Mouse (Mus musculus) limb, embryonic 12.5 days (tissue): ENCODE results near the gene Trit1. TPM values are rescaled to one million over a fixed set of nuclear protein-coding genes. Genes with fewer than 3 reads are reported as not detected.

Experiments used
- ATAC-seq: fragments of 200-750 bp; cut with Nextera tagmentation; 2 replicates; pipeline ENCODE4 v1.8.0; 2017; ENCODE audit warnings: low read depth, moderate TSS enrichment; ENCODE audit not compliant: insufficient number of reproducible peaks, insufficient read depth, low FRiP score, low TSS enrichment
- H3K27ac ChIP-seq: fragments of 300-500 bp; sonication (generic); 2 replicates; pipeline ENCODE4 v1.5.1; 2016; ENCODE audit warnings: mild to moderate bottlenecking, moderate library complexity
- H3K27me3 ChIP-seq: fragments of 300-500 bp; sonication (generic); 2 replicates; pipeline ENCODE4 v1.6.1; 2016; ENCODE audit warnings: mild to moderate bottlenecking, moderate library complexity
- H3K36me3 ChIP-seq: fragments of 300-500 bp; sonication (generic); 2 replicates; pipeline ENCODE4 v1.6.1; 2016; ENCODE audit warnings: mild to moderate bottlenecking, moderate library complexity
- H3K4me1 ChIP-seq: fragments of 300-500 bp; sonication (generic); replicated peaks from 2 replicates; pipeline ENCODE4 v1.6.1; 2016
- H3K4me2 ChIP-seq: fragments of 300-500 bp; sonication (generic); 2 replicates; pipeline ENCODE4 v1.6.1; 2016; ENCODE audit warnings: mild to moderate bottlenecking, moderate library complexity
- H3K4me3 ChIP-seq: fragments of 300-500 bp; sonication (generic); replicated peaks from 2 replicates; pipeline ENCODE4 v1.5.1; 2016; ENCODE audit warnings: mild to moderate bottlenecking
- H3K9ac ChIP-seq: fragments of 300-500 bp; sonication (generic); replicated peaks from 2 replicates; pipeline ENCODE4 v1.6.1; 2016; ENCODE audit warnings: mild to moderate bottlenecking, moderate library complexity
- H3K9me3 ChIP-seq: fragments of 300-500 bp; sonication (generic); 2 replicates; pipeline ENCODE4 v1.6.1; 2016; ENCODE audit warnings: mild to moderate bottlenecking, moderate library complexity
- WGBS: fragments of 180-500 bp; shearing (Covaris S2); methylation state at CpG from one replicate; pipeline ENCODE4 v1.1.7; 2016; 5-methylcytosine and 5-hydroxymethylcytosine counted together
- polyA plus RNA-seq: library from polyadenylated mRNA; unstranded; fragments of >200 nt; fragmentation: Nextera tagmentation; extraction: Ambion mirVana; gene quantifications from 2 replicates; pipeline ENCODE4 v1.2.1, GENCODE M21; 2016

The Trit1 gene
- 18.3 and 20.6 TPM in 2 replicates for polyA plus RNA-seq

DNA sequence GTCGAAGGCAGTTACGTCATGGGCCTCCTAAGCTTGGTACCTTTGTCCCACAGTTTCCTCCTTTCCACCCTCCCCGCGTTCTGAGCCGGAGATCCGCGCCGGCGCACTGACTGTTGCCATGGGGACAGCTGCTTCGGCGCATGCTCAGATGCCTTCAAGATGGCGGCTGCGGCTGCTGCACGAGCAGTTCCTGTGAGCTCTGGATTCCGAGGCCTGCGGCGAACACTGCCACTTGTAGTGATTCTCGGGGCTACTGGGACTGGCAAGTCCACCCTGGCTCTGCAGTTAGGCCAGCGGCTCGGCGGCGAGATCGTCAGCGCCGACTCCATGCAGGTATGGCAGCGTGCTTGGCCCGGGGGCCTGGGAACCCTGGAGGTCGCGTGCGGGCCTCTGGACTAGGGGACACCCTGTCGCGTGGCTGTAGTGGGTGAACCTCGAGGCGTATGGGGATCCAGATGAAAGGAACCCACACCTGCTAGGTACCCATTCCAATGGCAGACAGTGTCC lies at the start of gene Trit1:
Gene Trit1, plus strand, starts transcription at position 147 of the 507 bp plus-strand sequence.
- peak within 1 kb of the TSS; percentile 91 for H3K27ac ChIP-seq
- under 1% methylated on average over 34 of the region's 34 CpGs for WGBS
- H3K4me1 ChIP-seq, result peaks cover 32% of the 10 kb centered on the region
- H3K4me3 ChIP-seq, result peak within 1 kb of the TSS; percentile 87
- H3K9ac ChIP-seq, result peak within 1 kb of the TSS; percentile 91
- peak within 1 kb of the TSS; percentile 92 for H3K4me2 ChIP-seq
- no peaks in the 10 kb centered on the region for H3K9me3 ChIP-seq
- peaks cover 19% of the 10 kb centered on the region for H3K36me3 ChIP-seq
- no peaks in the 10 kb centered on the region for H3K27me3 ChIP-seq
- ATAC-seq, result peak; percentile 88

DNA sequence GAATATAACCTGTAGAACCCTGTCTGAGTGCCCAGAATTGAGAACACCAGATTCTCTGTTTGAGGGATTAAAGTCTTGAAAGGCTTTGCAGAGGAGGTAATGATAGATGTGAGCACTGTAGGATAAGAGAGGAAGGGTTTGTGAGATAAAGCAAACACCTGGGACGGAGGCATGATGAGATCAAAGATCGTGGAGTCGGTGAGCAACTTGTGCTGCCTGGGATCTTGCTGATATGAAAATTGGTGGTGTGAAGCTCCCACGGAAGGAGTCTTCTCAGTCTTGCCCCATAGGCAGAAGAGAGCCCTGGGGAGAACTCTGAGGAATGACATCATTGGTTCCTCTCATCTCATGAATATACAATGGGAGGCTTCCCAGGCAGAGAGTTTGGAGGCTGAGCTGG lies 48.3 kb upstream of the Trit1 start:
- 81% methylated on average over 4 of the region's 4 CpGs for WGBS
- no peak overlapping the region for H3K27ac ChIP-seq
- no peaks in the 10 kb centered on the region for H3K36me3 ChIP-seq
- no peak overlapping the region for H3K9ac ChIP-seq
- no peak overlapping the region for H3K4me3 ChIP-seq
- no peaks in the 10 kb centered on the region for H3K9me3 ChIP-seq
- no peak for ATAC-seq
- H3K4me1 ChIP-seq, result peaks cover 6% of the 10 kb centered on the region; the same call in 1 of the 2 replicates
- no peaks in the 10 kb centered on the region for H3K27me3 ChIP-seq
- no peak overlapping the region for H3K4me2 ChIP-seq

DNA sequence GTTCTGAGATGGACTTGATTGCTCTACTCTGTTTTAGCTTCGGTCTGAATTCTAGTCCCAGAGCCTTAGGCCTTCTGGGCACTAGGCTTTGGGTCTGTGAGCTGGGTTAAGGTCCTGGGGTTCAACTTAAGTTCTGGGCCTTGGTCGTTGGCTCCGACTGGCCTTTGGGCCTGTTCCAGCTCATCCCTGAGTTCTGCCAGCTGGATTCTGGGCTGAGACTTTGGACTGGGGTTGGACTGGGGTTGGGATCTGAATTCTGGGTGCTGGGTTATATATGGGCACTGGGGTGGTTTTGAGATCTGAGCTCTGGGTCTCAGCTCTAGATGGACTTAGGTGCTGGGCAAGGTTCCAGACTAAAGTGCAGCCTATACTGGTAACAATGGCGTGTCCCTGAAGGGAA lies 45.2 kb upstream of the Trit1 start:
- H3K4me1 ChIP-seq, result peaks cover 6% of the 10 kb centered on the region; the same call in 1 of the 2 replicates
- no peak overlapping the region for H3K4me2 ChIP-seq
- H3K4me3 ChIP-seq, result no peak overlapping the region
- no peaks in the 10 kb centered on the region for H3K27me3 ChIP-seq
- H3K9me3 ChIP-seq, result no peaks in the 10 kb centered on the region
- no peaks in the 10 kb centered on the region for H3K36me3 ChIP-seq
- H3K9ac ChIP-seq, result no peak overlapping the region
- 89% methylated on average over 4 of the region's 4 CpGs for WGBS
- no peak for ATAC-seq
- H3K27ac ChIP-seq, result no peak overlapping the region

- no peak for ATAC-seq
These were observed 44.8 kb upstream of the Trit1 start for GRCm38 (mm10) chr4:122971646-122972045.

GRCm38 (mm10) chr4:122972056-122972455 lies 44.3 kb upstream of the Trit1 start:
- Histone ChIP-seq H3K27ac (no peak overlapping the region), H3K36me3 (no peaks in the 10 kb centered on the region), H3K9ac (no peak overlapping the region), H3K4me2 (no peak overlapping the region), H3K27me3 (no peaks in the 10 kb centered on the region), H3K4me3 (no peak overlapping the region), H3K9me3 (no peaks in the 10 kb centered on the region), H3K4me1 (peaks cover 7% of the 10 kb centered on the region)
- no peak for ATAC-seq
- 70% methylated on average over 8 of the region's 8 CpGs for WGBS

More at GRCm38 (mm10) chr4:122971646-122972045, 44.8 kb upstream of the Trit1 start:
- H3K9ac ChIP-seq, result no peak overlapping the region
- H3K9me3 ChIP-seq, result no peaks in the 10 kb centered on the region
- H3K27ac ChIP-seq, result no peak overlapping the region
- H3K4me2 ChIP-seq, result no peak overlapping the region
- H3K36me3 ChIP-seq, result no peaks in the 10 kb centered on the region
- no peak overlapping the region for H3K4me3 ChIP-seq
- no peaks in the 10 kb centered on the region for H3K27me3 ChIP-seq
- 81% methylated on average over 4 of the region's 4 CpGs for WGBS
- peaks cover 6% of the 10 kb centered on the region; the same call in 1 of the 2 replicates for H3K4me1 ChIP-seq

GRCm38 (mm10) chr4:122974976-122975520 lies 41.3 kb upstream of the Trit1 start:
- H3K27ac ChIP-seq, result no peak overlapping the region
- no peaks in the 10 kb centered on the region; the same call in 1 of the 2 replicates for H3K27me3 ChIP-seq
- 84% methylated on average over 5 of the region's 5 CpGs for WGBS

GRCm38 (mm10) chr4:122976885-122977284 lies 39.5 kb upstream of the Trit1 start:
- ATAC-seq, result no peak

More at GRCm38 (mm10) chr4:122974976-122975520, 41.3 kb upstream of the Trit1 start:
- Histone ChIP-seq H3K4me2 (no peak overlapping the region), H3K9me3 (no peaks in the 10 kb centered on the region), H3K4me3 (no peak overlapping the region), H3K36me3 (no peaks in the 10 kb centered on the region), H3K9ac (no peak overlapping the region), H3K4me1 (peaks cover 12% of the 10 kb centered on the region)
- no peak for ATAC-seq

DNA sequence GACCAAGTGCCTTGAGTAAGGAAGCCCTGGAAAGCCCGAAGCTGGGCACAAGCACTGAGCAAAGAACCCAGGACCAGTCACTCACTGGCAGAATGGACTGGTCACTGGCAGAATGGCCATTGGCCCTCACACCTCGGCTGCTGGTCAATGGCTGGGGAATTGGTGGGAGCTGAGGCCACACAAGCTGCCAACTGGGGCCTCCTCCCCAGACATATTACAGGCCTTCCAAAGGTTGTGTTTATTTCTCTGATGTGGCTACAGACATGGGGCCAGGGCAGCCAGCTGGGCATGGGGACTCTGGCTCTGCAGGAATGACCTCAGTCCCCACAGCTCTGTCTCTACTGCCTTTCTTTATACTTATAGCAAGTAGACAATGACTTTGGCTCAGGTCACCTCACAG lies 37.5 kb upstream of the Trit1 start:
- Histone ChIP-seq H3K4me1 (peaks cover 21% of the 10 kb centered on the region), H3K4me2 (no peak overlapping the region), H3K36me3 (no peaks in the 10 kb centered on the region), H3K9ac (no peak overlapping the region), H3K4me3 (no peak overlapping the region), H3K27ac (no peak overlapping the region), H3K9me3 (no peaks in the 10 kb centered on the region), H3K27me3 (peaks cover 11% of the 10 kb centered on the region)
- WGBS, result 78% methylated on average over 2 of the region's 2 CpGs
- no peak for ATAC-seq

More at GRCm38 (mm10) chr4:122976885-122977284, 39.5 kb upstream of the Trit1 start:
- H3K4me1 ChIP-seq, result peaks cover 10% of the 10 kb centered on the region
- H3K27me3 ChIP-seq, result peaks cover 2% of the 10 kb centered on the region
- no peaks in the 10 kb centered on the region for H3K36me3 ChIP-seq
- H3K4me3 ChIP-seq, result no peak overlapping the region
- no peak overlapping the region for H3K4me2 ChIP-seq
- no peaks in the 10 kb centered on the region for H3K9me3 ChIP-seq
- no peak overlapping the region for H3K27ac ChIP-seq
- whole genome bisulfite sequencing, result 59% methylated on average over 4 of the region's 4 CpGs
- H3K9ac ChIP-seq, result no peak overlapping the region

DNA sequence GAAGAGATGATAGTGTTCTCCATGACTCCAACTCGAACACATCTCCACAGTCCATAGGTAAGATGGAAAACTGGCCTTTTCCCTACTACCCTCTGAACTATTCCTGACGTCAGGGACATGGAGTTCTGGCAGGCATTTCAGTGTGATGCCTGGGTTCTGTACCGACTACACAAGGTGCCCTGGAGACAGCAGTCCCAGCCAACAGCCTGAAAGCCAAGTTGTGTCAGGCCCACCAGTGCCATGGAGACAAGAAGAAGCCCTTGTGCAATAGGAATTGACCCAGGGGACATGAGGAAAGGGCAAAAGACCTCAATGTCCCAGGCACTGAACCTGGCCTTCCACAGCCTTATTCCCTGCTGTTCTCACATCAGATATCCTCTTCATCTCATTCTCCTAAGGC lies 36.6 kb upstream of the Trit1 start:
- ATAC-seq, result no peak
- WGBS, result 73% methylated on average over 3 of the region's 3 CpGs
- H3K36me3 ChIP-seq, result no peaks in the 10 kb centered on the region

DNA sequence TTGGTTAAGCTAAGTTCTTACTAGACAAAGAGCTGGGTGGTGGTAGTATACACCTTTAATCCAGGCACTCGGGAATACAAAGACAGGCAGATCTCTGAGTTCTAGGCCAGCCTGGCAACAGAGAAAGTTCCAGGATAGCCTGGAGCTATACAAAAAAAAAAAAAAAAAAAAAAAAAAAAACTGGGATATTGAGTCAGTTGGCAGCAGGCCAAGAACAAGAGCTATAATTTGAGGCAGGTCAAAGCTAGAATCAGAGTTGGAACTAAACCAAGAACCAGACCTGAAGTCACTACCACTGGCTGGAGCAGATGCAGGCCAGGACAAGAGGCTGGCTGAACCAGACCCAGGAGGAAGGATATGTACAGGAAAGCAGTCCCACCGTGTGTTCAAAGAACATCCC lies 35.7 kb upstream of the Trit1 start:
- no peak overlapping the region for H3K4me2 ChIP-seq
- no peaks in the 10 kb centered on the region for H3K9me3 ChIP-seq
- WGBS, result 73% methylated on average over 2 of the region's 2 CpGs
- no peak overlapping the region for H3K9ac ChIP-seq
- H3K36me3 ChIP-seq, result no peaks in the 10 kb centered on the region
- H3K27ac ChIP-seq, result no peak overlapping the region
- ATAC-seq, result no peak
- H3K4me3 ChIP-seq, result no peak overlapping the region
- peaks cover 21% of the 10 kb centered on the region for H3K4me1 ChIP-seq
- peaks cover 19% of the 10 kb centered on the region for H3K27me3 ChIP-seq

More for the DNA sequence above, 36.6 kb upstream of the Trit1 start:
- Histone ChIP-seq H3K4me2 (no peak overlapping the region), H3K9ac (no peak overlapping the region), H3K4me3 (no peak overlapping the region), H3K9me3 (no peaks in the 10 kb centered on the region), H3K4me1 (peaks cover 21% of the 10 kb centered on the region), H3K27me3 (peaks cover 19% of the 10 kb centered on the region), H3K27ac (no peak overlapping the region)

DNA sequence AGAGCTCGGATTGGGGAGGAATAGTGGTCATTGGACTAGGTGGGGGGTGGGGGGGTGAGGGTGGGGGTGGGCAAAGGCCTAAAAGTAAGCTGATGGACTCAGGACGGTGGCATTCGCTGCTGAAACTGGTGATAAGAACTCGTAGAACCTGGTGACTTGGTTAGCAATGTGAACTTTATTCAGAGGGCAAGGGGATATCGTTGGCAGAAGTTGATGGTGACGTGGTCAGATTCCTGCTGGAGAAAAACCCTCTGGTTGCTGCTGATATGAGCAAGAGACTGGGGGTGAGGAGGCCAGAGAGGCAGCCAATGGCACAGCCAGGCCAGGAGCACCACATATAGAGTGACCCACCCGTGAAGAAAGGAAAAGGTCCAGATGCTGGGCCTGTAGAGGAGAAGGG lies 35.2 kb upstream of the Trit1 start:
- Histone ChIP-seq H3K9ac (no peak overlapping the region), H3K27me3 (peaks cover 19% of the 10 kb centered on the region), H3K4me3 (no peak overlapping the region), H3K36me3 (no peaks in the 10 kb centered on the region), H3K4me1 (peaks cover 21% of the 10 kb centered on the region), H3K4me2 (no peak overlapping the region), H3K9me3 (no peaks in the 10 kb centered on the region), H3K27ac (no peak overlapping the region)
- WGBS, result 79% methylated on average over 7 of the region's 7 CpGs
- no peak for ATAC-seq

DNA sequence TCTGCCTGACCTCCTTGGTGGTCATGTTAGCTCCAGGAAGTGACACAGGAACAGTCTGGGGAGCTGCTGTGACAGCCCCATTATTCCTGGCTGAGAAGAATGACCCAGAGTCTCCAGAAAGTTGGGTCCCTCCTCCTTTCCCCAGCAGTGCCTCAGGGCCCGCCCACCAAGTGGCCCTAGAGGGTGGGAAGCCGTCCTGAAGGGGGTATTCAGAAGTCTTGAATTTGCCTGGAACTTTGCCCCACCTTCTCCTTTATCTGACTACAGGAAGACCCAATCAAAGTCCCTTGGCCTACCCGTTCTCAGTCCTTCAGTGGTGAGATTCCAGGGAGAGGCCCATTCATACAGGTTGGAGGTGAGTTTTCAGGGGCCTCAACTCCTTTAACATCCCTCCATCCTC lies 34.5 kb upstream of the Trit1 start:
- no peak overlapping the region for H3K27ac ChIP-seq
- H3K27me3 ChIP-seq, result peaks cover 19% of the 10 kb centered on the region
- H3K9ac ChIP-seq, result no peak overlapping the region
- H3K4me3 ChIP-seq, result no peak overlapping the region
- no peak for ATAC-seq
- no peak overlapping the region for H3K4me2 ChIP-seq
- H3K9me3 ChIP-seq, result no peaks in the 10 kb centered on the region
- H3K4me1 ChIP-seq, result peaks cover 21% of the 10 kb centered on the region
- no peaks in the 10 kb centered on the region for H3K36me3 ChIP-seq
- 41% methylated on average over 3 of the region's 3 CpGs for WGBS
